Mouse (Mus musculus) right cerebral cortex, postnatal 25 days (tissue): ENCODE results near the gene Rbfox3.
A peak's percentile ranks its signal among the peaks of the same experiment; 100 is the strongest.

Source experiments
- DNase-seq: peaks from one replicate; pipeline ENCODE4 v3.0.0; 2022

Rbfox3 gene

GRCm38 (mm10) chr11:118905656-118906055 is 5.7 kb downstream of the Rbfox3 start:
- DNase-seq = peak; percentile 84

DNA sequence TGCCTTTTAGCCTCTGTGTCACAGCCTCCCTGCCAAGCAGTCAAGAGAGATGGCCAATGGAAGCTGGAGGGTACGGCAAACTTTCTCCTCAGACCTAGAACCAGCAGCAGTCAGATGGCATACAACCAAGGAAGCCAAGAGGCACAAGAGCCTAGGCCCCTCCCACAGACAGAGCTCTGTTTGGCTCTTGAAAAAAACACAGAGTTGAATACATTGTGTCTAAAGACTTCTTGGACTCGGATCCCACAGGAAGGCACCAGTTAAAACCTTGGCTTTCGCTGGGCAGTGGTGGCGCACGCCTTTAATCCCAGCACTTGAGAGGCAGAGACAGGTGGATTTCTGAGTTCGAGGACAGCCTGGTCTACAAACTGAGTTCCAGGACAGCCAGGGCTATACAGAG is 7.1 kb downstream of the Rbfox3 start:
- DNase-seq = no peak

DNA sequence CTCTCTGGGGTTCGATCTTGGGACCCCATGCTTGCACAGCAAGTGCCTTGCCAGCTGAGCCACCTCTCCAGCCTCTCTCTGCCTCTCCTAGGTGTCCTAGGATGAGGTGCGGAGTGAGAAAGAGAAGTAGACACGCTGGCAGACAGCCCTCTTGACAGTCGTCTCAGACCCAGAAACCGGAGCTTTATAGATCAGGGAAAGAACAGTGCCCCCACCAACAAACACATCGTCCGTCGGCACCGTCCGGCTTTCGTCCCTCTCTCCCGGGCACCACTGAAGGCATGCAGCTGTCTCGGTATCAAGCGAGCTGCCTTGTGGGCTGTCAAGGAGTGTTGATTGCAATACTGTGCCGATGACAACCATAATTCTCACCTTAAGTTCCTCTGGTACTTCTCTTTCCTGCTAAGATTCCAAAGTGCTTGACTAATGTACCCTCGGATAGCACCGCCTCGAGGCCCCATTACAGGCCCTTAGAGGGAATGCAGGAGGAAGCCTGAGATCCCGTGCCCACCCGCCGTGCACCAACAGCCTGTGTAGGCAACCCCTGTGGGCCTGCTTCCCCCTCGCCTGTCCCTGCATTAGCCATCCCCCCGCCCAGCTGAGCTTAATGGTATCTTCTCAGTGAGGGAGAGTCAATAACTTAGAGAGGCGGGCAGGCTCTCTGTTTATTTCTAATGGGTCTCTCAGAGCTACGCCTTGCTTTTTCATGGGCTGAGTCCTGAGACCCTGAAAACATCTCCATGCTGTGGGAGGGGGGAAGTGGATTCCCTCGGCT is 11.4 kb downstream of the Rbfox3 start:
- no peak for DNase-seq

DNA sequence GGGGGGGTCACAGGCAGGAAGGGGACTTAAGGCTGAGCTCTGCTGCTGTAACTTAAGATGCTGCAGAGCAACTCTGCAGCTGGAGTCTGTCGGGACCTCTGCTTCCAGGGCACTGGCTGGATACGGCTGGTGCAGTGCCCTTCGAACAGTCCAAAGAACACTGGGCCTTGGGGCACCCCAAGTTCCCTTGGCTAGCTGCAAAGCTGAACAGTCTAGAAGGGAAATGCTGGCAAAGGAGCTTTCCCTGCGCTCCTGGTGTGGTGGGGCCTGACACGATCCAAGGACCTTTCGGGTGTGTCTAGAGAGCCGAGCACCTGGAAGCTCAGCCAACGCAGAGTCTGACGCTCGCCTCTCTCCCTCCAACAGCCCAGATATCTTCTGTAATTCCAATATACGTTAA is 12.8 kb downstream of the Rbfox3 start:
- DNase-seq = no peak

- DNase-seq = no peak
These were observed 13.2 kb downstream of the Rbfox3 start for GRCm38 (mm10) chr11:118898156-118898555.

DNA sequence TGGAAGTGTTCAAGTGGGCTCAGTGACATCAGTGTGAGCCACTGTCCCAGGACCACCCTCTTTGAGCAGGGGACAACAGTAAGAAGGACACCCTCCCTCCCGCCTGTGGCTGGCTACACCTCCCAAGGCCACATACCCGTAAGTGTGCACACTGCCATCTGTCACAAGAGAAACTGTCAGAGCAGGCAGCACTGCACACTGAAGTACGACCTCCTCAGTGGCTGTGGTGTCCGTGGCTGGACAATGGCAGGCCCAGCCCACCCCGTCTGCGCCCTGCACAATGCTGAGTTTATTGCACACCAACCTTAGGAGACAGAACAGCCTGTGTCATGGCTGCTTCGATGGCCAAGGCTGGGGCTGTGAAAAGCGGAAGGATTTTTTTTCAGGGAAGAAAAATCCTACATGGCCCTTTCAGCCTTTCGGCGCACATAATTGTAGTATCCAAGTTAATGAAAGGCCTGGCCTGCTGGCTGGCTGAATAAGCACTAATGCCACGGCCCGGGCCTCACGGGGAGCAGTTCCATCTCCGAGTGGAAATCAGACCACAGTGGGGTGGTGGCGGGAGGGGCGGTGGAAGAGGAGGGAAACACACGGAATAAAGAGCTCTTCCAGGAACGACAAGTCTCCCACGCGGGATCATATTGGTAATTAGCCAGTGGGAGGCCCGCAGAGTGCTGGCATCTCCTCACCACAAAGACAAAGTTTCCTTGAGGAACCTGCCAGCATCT is 14.1 kb downstream of the Rbfox3 start:
- no peak for DNase-seq

DNA sequence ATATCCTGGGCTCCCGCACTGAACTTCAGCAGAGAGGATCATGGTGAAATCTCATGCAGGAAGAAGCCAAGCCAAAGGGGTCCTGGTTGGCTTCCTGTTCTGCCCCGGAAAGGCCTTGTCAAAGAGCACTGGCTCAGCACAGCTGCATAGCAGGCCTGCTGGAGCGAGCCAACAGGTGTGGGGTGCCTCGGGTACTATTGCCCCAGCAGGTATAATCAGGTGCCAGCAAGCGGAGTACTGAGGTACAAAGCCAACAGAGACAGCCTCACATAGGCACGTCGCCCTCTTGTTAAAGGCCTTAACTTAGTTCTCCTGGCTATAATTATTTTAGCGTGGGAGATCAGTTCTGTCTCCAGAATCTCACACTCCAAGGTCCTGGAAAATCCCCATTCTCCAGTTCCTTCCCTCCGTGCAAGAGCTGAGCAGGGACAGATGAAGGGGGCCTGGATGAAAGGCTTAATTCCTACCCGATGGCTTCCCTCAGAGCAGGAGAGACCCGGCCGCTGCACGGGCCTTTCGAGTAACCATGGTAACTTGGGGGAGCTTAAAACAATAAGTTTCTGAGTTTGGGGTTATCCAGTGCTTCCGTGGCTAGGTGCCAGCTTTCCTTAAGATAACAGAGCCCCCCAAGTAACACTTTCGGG is 15.2 kb downstream of the Rbfox3 start:
- peak; percentile 44 for DNase-seq

- peak; percentile 54 for DNase-seq
These were observed 16.6 kb downstream of the Rbfox3 start for GRCm38 (mm10) chr11:118894835-118895234.

DNA sequence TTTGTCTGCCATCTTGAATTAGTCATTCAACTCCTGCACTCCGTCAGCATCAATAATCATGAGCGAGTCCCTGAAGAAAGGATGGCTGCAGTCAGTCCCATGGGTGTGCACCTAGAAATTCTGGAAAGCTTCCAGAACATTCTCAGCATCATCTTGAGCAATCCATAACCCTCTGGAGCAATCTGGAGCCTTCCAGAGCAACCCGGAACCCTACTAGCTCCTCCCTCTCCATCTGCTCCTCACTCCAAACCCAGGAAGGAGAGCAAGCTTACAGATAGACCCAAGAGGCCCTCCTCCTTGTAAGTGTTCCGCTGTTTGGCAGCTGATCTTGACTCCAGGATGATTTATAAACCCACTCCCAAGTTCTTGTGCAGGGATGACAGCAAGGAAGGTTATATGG is 17.2 kb downstream of the Rbfox3 start:
- no peak for DNase-seq

GRCm38 (mm10) chr11:118892876-118893275 is 18.5 kb downstream of the Rbfox3 start:
- DNase-seq = no peak

GRCm38 (mm10) chr11:118891516-118891915 is 19.9 kb downstream of the Rbfox3 start:
- no peak for DNase-seq

DNA sequence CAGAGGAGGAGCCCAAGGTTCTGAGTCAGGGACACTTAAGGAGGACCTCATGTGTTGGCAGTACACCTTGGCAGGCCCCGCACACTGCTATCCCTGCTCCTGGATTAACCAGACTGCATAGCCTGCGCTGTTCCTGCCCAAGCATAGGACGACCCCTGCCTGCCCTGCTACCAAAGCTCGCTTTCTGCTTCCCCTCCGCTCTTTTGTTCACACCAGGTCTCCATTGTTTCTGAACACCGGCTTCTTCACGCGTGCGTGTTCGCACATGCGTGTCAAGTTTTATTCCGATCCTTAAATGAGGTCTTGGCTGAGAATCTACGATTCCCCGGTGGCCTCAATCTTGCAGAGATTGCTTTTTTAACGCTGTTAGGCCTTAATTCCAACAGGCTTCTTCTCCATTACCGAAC is 20.4 kb downstream of the Rbfox3 start:
- no peak for DNase-seq

GRCm38 (mm10) chr11:118890474-118890873 is 20.9 kb downstream of the Rbfox3 start:
- DNase-seq = no peak

- no peak for DNase-seq
These were observed 21.9 kb downstream of the Rbfox3 start for GRCm38 (mm10) chr11:118889500-118889899.

GRCm38 (mm10) chr11:118888426-118888825 is 23.0 kb downstream of the Rbfox3 start:
- no peak for DNase-seq

DNA sequence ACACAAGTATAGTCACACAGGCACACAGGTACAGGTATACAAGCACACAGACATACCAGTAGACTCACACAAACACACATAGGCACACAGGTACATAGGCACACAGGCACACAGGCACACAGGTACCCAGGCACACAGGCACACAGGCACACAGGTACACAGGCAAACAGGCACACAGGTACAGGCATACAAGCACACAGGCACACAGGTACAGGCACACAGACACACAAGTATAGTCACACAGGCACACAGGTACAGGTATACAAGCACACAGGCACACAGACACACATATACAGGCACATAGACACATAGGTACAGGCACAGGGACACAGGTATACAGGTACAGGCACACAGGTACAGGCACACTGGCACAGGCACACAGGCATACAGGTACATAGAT is 24.2 kb downstream of the Rbfox3 start:
- DNase-seq = no peak

DNA sequence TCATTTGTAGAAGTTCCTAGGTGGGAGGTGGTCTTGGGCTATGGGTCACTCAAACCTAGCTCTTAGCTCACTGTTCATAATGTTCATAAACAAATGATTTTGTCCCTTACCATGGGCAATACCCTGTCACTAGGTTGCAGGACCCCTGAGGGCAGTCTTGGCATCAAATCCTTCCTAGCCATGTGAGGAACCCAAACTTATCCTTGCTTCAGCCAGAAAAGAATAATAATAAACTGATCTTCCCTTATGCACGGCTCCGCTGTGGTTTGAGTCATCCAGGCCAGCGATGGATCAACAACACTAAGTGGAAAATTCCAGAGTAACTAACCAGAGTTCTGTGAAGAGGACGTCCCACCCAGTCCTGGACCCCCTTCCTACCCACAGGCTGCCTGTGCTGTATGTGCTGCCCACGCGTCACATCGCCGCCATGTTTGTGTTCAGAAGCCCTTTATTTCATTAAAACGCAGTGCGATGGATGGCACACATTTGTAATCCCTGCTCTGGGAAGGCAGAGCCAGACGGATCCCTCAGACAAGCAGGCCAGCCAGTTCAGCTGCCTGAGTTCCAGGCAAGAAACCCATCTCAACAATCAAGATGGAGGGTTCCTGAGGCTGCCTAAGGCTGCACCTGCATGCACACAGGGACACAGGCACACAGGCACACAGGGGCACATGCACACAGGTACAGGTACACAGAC is 25.0 kb downstream of the Rbfox3 start:
- DNase-seq = no peak

GRCm38 (mm10) chr11:118885604-118886003 is 25.8 kb downstream of the Rbfox3 start:
- no peak for DNase-seq

- peak; percentile 63 for DNase-seq
These were observed 26.3 kb downstream of the Rbfox3 start for GRCm38 (mm10) chr11:118885135-118885534.

DNA sequence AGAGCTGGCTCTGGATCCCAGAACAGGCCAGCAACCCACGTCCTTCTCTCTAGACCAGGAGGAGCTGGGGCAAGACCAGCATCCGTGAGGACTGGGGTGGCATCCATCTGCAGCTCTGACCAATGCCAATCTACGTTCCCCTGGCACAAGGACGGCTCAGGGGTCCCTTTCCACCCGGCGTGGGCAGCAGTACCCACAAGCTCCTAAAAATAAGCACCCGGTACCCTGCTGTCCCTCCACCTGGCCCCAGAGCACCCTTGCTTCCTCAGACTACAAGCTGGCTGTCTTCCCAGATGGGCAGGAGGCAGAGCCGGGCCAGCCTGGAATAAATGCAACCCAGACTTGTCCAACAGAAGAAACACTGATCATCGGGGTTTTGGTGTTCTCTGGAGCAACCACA is 28.3 kb downstream of the Rbfox3 start:
- DNase-seq = no peak

DNA sequence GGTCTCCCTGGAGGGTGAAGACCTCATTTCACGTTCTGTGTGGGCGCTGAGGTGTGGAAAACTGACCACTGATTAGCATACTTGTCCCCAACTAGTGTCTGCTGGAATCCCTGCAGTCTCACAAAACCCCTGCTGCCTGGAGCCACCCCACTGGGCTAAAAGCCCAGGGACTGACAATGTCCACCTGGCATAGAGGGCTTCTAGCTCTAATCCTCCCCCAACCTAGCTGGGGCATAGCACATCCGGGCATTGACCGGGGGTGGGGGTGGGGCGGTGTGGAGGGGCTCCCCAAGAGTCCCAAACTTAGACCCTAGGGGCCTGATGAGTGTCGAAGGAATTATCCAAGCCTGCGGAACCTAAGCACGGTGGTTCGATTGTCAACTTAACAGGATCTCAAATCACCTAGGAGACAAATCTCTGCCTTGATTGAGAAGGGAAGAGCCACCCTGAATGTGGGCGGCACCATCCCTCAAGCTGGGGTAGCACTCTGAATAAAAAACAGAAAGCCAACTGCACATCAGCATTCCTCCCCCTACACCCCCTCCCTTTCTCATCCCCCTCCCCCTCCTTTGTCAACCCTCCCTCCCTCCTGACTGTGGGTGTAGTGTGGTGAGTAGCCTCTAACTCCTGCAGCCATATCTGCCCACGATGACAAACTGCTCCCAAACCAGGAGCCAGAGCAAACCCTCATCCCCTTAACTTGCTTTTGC is 29.5 kb downstream of the Rbfox3 start:
- DNase-seq = no peak

- DNase-seq = no peak
These were observed 31.8 kb downstream of the Rbfox3 start for GRCm38 (mm10) chr11:118879466-118880150.
